Mouse (Mus musculus) right cerebral cortex, postnatal 4 days (tissue): ENCODE results near the gene Galnt12.

ENCODE experiments used
- DNase-seq: peaks from one replicate; pipeline ENCODE4 v3.0.0-alpha.2; 2022

Galnt12 gene

GRCm38 (mm10) chr4:47161103-47161755, 69.5 kb downstream of the Galnt12 start:
- no peak for DNase-seq

- DNase-seq: no peak
These were observed 70.3 kb downstream of the Galnt12 start for GRCm38 (mm10) chr4:47161756-47162587.

- DNase-seq: no peak
These were observed 80.6 kb downstream of the Galnt12 start for GRCm38 (mm10) chr4:47172314-47172713.
